Mouse (Mus musculus): Measurements from ENCODE around the gene Senp2. TPM values are rescaled to one million over a fixed set of nuclear protein-coding genes. Genes with fewer than 3 reads are reported as not detected.

Gene Senp2
- total and polyA plus RNA-seq, 3 experiments, result 37.8 to 60.8 (median 42.8) TPM

- H3K27ac ChIP-seq (ENCODE audit: insufficient read depth, low read depth), result no peak within 1 kb of the TSS
- peak; percentile 64 for DNase-seq (ENCODE audit: extremely low read depth)
- no peaks in the 10 kb centered on the region for H3K27me3 ChIP-seq (replicated peaks)
- no peaks in the 10 kb centered on the region for H3K79me2 ChIP-seq (replicated peaks; ENCODE audit: control insufficient read depth, extremely low read depth, insufficient read depth, poor library complexity, severe bottlenecking)
- peak within 1 kb of the TSS; percentile 42 for H3K4me2 ChIP-seq (ENCODE audit: insufficient read depth, low read depth, poor library complexity, severe bottlenecking)
- peaks cover 10 to 25% of the 10 kb centered on the region in 2 experiments for H3K4me1 ChIP-seq (ENCODE audit: control insufficient read depth in 1 of 2, insufficient read depth in 2 of 2)
- no peaks in the 10 kb centered on the region for H3K9me3 ChIP-seq (replicated peaks; ENCODE audit: low read length)
- H3K36me3 ChIP-seq (replicated peaks in 1 of 2; ENCODE audit: control insufficient read depth in 1 of 2, insufficient read depth in 1 of 2, low read length in 1 of 2), result no peaks in the 10 kb centered on the region
- H3K4me3 ChIP-seq (replicated peaks in 1 of 3; ENCODE audit: low read depth in 2 of 3, low read length in 2 of 3, poor library complexity in 1 of 3), result peak within 1 kb of the TSS; percentile 30 to 42 (median 39)
- H3K9ac ChIP-seq (ENCODE audit: insufficient read depth, low read depth), result peak within 1 kb of the TSS; percentile 5; the same call in 1 of the 2 replicates
- TF ChIP-seq BHLHE40 (IDR thresholded peaks at IDR 0.05; ENCODE audit: low read depth, low read length), result peak; percentile 59
- TF ChIP-seq MXI1 (IDR thresholded peaks at IDR 0.05; ENCODE audit: low read depth, low read length), result no peak
- TF ChIP-seq RAD21 (IDR thresholded peaks at IDR 0.05; ENCODE audit: low read depth, low read length), result no peak
- no peak for TF ChIP-seq POLR2AphosphoS2 (IDR thresholded peaks at IDR 0.05; ENCODE audit: low read depth, low read length)
- no peak for TF ChIP-seq GABPA (IDR thresholded peaks at IDR 0.05; ENCODE audit: insufficient replicate concordance, low read depth, low read length)
- TF ChIP-seq MEF2A (IDR thresholded peaks at IDR 0.05; ENCODE audit: borderline replicate concordance, low read depth, low read length), result no peak
- peak; percentile 1; the same call in 1 of the 2 replicates for TF ChIP-seq USF1 (IDR thresholded peaks at IDR 0.05; ENCODE audit: low read depth, low read length)
- no peak for TF ChIP-seq KAT2A (IDR thresholded peaks at IDR 0.05; ENCODE audit: insufficient replicate concordance, low read length)
- TF ChIP-seq JUN (IDR thresholded peaks at IDR 0.05; ENCODE audit: insufficient read depth, low read depth, low read length), result no peak
- TF ChIP-seq MAFK (IDR thresholded peaks at IDR 0.05; ENCODE audit: insufficient replicate concordance, low read length), result no peak
- TF ChIP-seq USF2 (conservative IDR thresholded peaks at IDR 0.05; ENCODE audit: low read depth, low read length), result no peak
- no peak for TF ChIP-seq MAZ (IDR thresholded peaks at IDR 0.05; ENCODE audit: low read depth, low read length)
- peak; percentile 75 for TF ChIP-seq ELF1 (IDR thresholded peaks at IDR 0.05; ENCODE audit: low read depth, low read length)
- TF ChIP-seq SIN3A (IDR thresholded peaks at IDR 0.05; ENCODE audit: low read length), result no peak
- TF ChIP-seq JUND (conservative IDR thresholded peaks at IDR 0.05; ENCODE audit: low read depth, low read length), result no peak
- TF ChIP-seq NELFE (IDR thresholded peaks at IDR 0.05; ENCODE audit: low read depth, low read length), result no peak
- peak; percentile 42; the same call in 1 of the 2 replicates for TF ChIP-seq TCF12 (IDR thresholded peaks at IDR 0.05; ENCODE audit: low read depth, low read length)
- TF ChIP-seq RCOR1 (conservative IDR thresholded peaks at IDR 0.05; ENCODE audit: low read depth, low read length), result no peak
- TF ChIP-seq MYC (IDR thresholded peaks at IDR 0.05; ENCODE audit: low read depth, low read length), result no peak
- 0 out of 2 replicates have a peak, but pooled peaks have one; percentile 36 for TF ChIP-seq TBP (conservative IDR thresholded peaks at IDR 0.05; ENCODE audit: low read depth, low read length)
- no peak for TF ChIP-seq PAX5 (IDR thresholded peaks at IDR 0.05; ENCODE audit: low read length)
- no peak for TF ChIP-seq CTCF (conservative IDR thresholded peaks at IDR 0.05 in 1 of 2, IDR thresholded peaks at IDR 0.05 in 1 of 2; ENCODE audit: low read depth in 2 of 2, low read length in 2 of 2)
- no peak for TF ChIP-seq EP300 (IDR thresholded peaks at IDR 0.05; ENCODE audit: low read length)
- TF ChIP-seq CHD1 (IDR thresholded peaks at IDR 0.05; ENCODE audit: low read depth, low read length), result no peak
- TF ChIP-seq ZNF384 (IDR thresholded peaks at IDR 0.05; ENCODE audit: low read depth, low read length), result no peak
- no peak for TF ChIP-seq HCFC1 (IDR thresholded peaks at IDR 0.05; ENCODE audit: low read depth, low read length)
- peak; percentile 80 for TF ChIP-seq MAX (IDR thresholded peaks at IDR 0.05; ENCODE audit: low read length)
- no peak for TF ChIP-seq E2F4 (IDR thresholded peaks at IDR 0.05; ENCODE audit: insufficient replicate concordance, low read depth, low read length)
- peak; percentile 49; the same call in 1 of the 2 replicates for TF ChIP-seq POLR2A (IDR thresholded peaks at IDR 0.05; ENCODE audit: low read depth, low read length)
- no peak for TF ChIP-seq SMC3 (IDR thresholded peaks at IDR 0.05; ENCODE audit: low read depth, low read length)
- no peak for TF ChIP-seq UBTF (IDR thresholded peaks at IDR 0.05; ENCODE audit: low read depth, low read length)
- no peak for TF ChIP-seq ZC3H11A (IDR thresholded peaks at IDR 0.05; ENCODE audit: low read depth, low read length)
- no peak for TF ChIP-seq ZMIZ1 (IDR thresholded peaks at IDR 0.05; ENCODE audit: low read depth, low read length)
- dilution Hi-C loops (cut with MboI; ENCODE audit: extremely low pct_ligation_motif_present, extremely low pct_unique_long_range_greater_than_20kb, low sequenced_read_pairs), result no loop called here
- in situ Hi-C loops (cut with MboI; ENCODE audit: low pct_ligation_motif_present, low pct_unique_long_range_greater_than_20kb, low sequenced_read_pairs), result no loop called here
Measured at GRCm38 (mm10) chr16:21995304-21995703, 14.0 kb upstream of the Senp2 start, which contains the start of gene Liph. Gene Liph, minus strand, starts transcription at chr16:21995663.

Measured in CH12.LX (cell line).